Mouse (Mus musculus) forebrain, embryonic 13.5 days (tissue): ENCODE data around the gene Ttc4. TPM values are rescaled to one million over a fixed set of nuclear protein-coding genes. Genes with fewer than 3 reads are reported as not detected.

Source experiments
- ATAC-seq: fragments of 200-750 bp; cut with Nextera tagmentation; 2 replicates; pipeline ENCODE4 v1.8.0; 2017
- H3K27ac ChIP-seq: fragments of 300-500 bp; sonication (generic); 2 replicates; pipeline ENCODE4 v1.5.1; 2015; ENCODE audit warnings: inconsistent platforms, mild to moderate bottlenecking, moderate library complexity
- H3K27me3 ChIP-seq: fragments of 300-500 bp; sonication (generic); 2 replicates; pipeline ENCODE4 v1.6.1; 2015; ENCODE audit warnings: mild to moderate bottlenecking, inconsistent platforms
- H3K36me3 ChIP-seq: fragments of 300-500 bp; sonication (generic); 2 replicates; pipeline ENCODE4 v1.6.1; 2015; ENCODE audit warnings: mild to moderate bottlenecking, inconsistent platforms; ENCODE audit not compliant: poor library complexity, severe bottlenecking
- H3K4me1 ChIP-seq: fragments of 300-500 bp; sonication (generic); 2 replicates; pipeline ENCODE4 v1.6.1; 2015; ENCODE audit warnings: inconsistent platforms
- H3K4me2 ChIP-seq: fragments of 300-500 bp; sonication (generic); 2 replicates; pipeline ENCODE4 v1.6.1; 2015; ENCODE audit warnings: inconsistent platforms, mild to moderate bottlenecking, moderate library complexity
- H3K4me3 ChIP-seq: fragments of 300-500 bp; sonication (generic); 2 replicates; pipeline ENCODE4 v1.5.1; 2015; ENCODE audit warnings: mild to moderate bottlenecking, inconsistent platforms
- H3K9ac ChIP-seq: fragments of 300-500 bp; sonication (generic); 2 replicates; pipeline ENCODE4 v1.6.1; 2015; ENCODE audit warnings: mild to moderate bottlenecking, inconsistent platforms
- H3K9me3 ChIP-seq: fragments of 300-500 bp; sonication (generic); replicated peaks from 2 replicates; pipeline ENCODE4 v1.6.1; 2016; ENCODE audit warnings: inconsistent platforms
- WGBS: fragments of 180-500 bp; shearing (Covaris S2); methylation state at CpG from one replicate; pipeline ENCODE4 v1.1.7; 2015; 5-methylcytosine and 5-hydroxymethylcytosine counted together
- polyA plus RNA-seq: library from polyadenylated mRNA; unstranded; fragments of >200 nt; fragmentation: Nextera tagmentation; extraction: Ambion mirVana; gene quantifications from 2 replicates; pipeline ENCODE4 v1.2.1, GENCODE M21; 2015

Ttc4 gene
- polyA plus RNA-seq, 1 experiment from 2014 or later = 93.0 TPM

DNA sequence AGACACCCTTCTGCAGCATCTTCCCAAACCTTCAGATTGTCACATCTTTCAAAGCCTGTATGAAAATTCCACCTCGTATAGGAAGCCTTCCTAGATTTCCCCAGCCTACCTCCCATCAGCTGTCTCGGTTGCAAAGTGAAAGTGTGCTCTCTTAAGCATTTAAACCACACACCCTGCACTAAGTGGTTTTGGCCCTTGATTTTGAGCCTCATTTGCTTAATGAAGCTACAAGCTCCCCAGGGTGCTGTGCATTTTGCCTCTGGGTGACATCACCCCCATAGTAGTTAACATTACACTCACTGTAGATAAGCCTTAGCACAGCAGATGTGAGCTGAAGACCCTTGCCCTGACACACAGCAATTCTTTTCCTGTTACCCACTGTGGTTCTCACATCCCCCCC is 2.2 kb upstream of the Ttc4 start:
- no peak overlapping the region for H3K9ac ChIP-seq
- no peak overlapping the region for H3K4me3 ChIP-seq
- H3K4me2 ChIP-seq = no peak overlapping the region
- no peaks in the 10 kb centered on the region for H3K9me3 ChIP-seq
- H3K27ac ChIP-seq = no peak overlapping the region
- H3K4me1 ChIP-seq = peaks cover 9% of the 10 kb centered on the region
- 49% methylated on average over 2 of the region's 2 CpGs for WGBS
- ATAC-seq = no peak
- peaks cover 11% of the 10 kb centered on the region for H3K36me3 ChIP-seq
- no peaks in the 10 kb centered on the region for H3K27me3 ChIP-seq

DNA sequence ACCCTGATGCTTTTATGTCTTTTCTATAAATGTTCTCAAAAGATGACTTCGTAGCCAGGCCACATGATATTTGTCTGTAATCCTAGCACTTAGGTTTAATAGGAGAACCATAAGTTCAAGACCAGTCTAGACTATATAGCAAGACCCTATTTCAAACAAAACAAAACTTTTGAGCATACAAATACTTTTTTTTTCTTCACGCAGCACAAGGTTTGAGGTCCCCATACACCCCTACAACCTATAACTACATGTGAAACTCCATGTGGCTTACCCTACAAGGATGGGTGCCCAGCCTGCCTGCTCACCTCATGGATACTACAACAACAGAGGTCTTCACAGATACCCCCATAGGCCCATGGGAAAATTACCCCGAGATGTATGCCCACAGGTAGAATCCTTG is 408 bp upstream of the Ttc4 start:
- Histone ChIP-seq H3K9me3 (no peaks in the 10 kb centered on the region), H3K27ac (no peak overlapping the region), H3K4me3 (peak overlapping the region; percentile 88), H3K36me3 (peaks cover 27% of the 10 kb centered on the region), H3K4me1 (peaks cover 9% of the 10 kb centered on the region), H3K27me3 (no peaks in the 10 kb centered on the region), H3K4me2 (peak overlapping the region; percentile 88), H3K9ac (no peak overlapping the region)
- ATAC-seq = peak; percentile 40
- 42% methylated on average over 3 of the region's 3 CpGs for WGBS

DNA sequence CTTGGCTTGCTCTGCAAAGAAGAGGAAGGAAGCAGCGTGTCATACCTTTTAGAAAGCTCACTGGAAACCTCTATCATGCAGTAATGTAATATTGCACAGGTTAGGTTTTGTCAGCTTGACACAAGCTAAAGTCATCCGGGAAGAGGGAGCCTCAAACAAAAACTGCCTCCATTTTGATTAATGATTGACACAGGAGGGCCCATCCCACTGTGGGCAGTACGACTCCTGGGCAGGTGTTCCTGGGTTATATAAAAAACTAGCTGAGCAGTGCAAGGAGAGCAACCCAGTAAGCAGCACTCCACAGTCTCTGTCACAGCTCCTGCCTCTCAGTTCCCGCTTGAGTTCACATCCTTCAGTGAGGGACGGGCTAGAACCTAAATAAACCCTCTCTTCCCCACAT is 2.0 kb downstream of the Ttc4 start:
- ATAC-seq = no peak
- 94% methylated on average over 5 of the region's 5 CpGs for WGBS

DNA sequence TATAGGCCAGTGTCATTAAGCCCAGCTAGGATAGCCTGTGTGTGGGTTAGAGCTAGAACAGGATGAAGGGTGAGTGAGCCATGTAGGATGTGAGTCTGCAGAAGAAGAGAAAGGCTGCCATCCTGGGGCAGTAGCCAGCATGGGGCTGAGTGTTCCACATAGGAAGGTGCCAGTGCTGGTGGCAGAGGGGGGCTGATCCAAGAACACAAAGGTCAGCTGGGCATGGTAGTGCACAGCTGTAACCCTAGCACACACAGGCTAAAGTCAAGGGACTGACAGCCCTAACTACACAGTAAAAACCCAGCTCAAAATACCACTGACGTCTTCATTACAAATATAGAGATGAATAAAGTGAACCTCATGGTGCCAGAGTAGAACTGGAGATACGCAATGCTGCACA is 12.2 kb downstream of the Ttc4 start:
- Histone ChIP-seq H3K27ac (no peak overlapping the region), H3K4me1 (no peaks in the 10 kb centered on the region), H3K4me2 (no peak overlapping the region), H3K9me3 (no peaks in the 10 kb centered on the region), H3K4me3 (no peak overlapping the region), H3K9ac (no peak overlapping the region), H3K27me3 (no peaks in the 10 kb centered on the region), H3K36me3 (peaks cover 100% of the 10 kb centered on the region)
- ATAC-seq = no peak
- WGBS = 88% methylated on average over 2 of the region's 2 CpGs

More for the DNA sequence above, 2.0 kb downstream of the Ttc4 start:
- H3K27ac ChIP-seq = no peak overlapping the region
- H3K9ac ChIP-seq = no peak overlapping the region
- H3K36me3 ChIP-seq = peaks cover 51% of the 10 kb centered on the region
- peaks cover 9% of the 10 kb centered on the region for H3K4me1 ChIP-seq
- no peak overlapping the region for H3K4me2 ChIP-seq
- H3K4me3 ChIP-seq = no peak overlapping the region
- no peaks in the 10 kb centered on the region for H3K9me3 ChIP-seq
- H3K27me3 ChIP-seq = no peaks in the 10 kb centered on the region

DNA sequence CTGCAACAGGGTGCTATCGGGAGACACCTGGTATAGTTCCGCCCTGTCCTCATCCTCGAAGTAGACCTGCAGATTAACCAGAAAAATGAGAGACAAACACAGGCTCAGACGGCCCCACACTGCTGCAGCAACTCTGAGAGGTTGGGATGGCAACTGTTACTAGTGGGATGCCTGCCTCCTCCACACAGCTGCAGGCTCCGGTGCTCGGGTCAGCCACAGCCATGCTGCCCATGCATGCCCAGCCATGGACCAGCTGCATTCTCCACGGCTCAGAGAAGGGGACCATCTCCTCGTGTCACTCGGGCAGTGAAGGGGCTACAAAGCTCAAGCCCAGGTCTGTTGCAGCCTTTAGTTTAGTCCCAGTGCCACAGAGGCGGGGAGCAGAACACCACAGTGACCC is 13.1 kb downstream of the Ttc4 start:
- no peak for ATAC-seq
- 95% methylated on average over 10 of the region's 10 CpGs for WGBS

DNA sequence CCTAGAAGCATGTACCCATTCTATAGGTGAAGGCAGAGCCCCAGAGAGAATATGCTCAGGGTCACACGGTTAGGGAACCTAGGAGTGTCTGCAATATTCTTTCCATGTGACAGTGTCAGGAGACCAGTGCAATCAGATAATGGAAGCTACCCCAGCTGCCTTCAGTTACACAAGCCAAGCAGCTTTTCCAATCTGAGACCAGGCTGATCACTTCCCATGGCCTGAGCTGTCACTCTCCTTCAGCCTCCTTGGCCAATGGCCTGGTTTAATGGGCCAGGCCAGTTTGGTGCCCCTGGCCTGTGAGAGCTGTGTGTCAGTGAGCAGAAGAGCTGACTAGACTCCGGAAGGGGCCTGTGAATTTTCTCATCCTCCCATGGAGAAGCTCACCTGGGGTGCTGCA is 13.5 kb downstream of the Ttc4 start:
- Histone ChIP-seq H3K36me3 (peaks cover 100% of the 10 kb centered on the region), H3K9ac (no peak overlapping the region)

More for the DNA sequence above, 13.1 kb downstream of the Ttc4 start:
- Histone ChIP-seq H3K9ac (no peak overlapping the region), H3K27me3 (no peaks in the 10 kb centered on the region), H3K4me2 (no peak overlapping the region), H3K4me1 (no peaks in the 10 kb centered on the region), H3K36me3 (peaks cover 100% of the 10 kb centered on the region), H3K9me3 (no peaks in the 10 kb centered on the region), H3K27ac (no peak overlapping the region), H3K4me3 (no peak overlapping the region)

DNA sequence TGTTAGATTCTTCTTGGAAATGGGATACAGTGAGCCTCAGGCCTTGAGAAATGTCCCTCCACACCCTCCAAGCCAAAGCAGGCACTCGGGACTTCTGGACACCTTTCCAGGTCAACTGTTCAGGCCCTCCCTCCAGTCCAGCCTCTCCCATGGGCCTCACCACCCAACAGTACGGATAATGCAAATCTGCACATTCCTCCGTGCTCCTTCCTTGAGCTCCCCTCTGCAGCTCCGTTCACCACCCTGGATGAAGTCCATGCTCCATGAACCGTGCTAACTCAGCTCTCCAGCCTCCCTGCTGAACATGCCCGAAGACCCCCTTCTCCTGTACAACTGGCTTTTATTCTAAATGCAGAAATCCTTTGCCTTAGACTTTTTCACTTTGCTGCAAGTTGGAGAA is 14.0 kb downstream of the Ttc4 start:
- Histone ChIP-seq H3K9ac (no peak overlapping the region), H3K36me3 (peaks cover 100% of the 10 kb centered on the region), H3K4me3 (no peak overlapping the region), H3K27me3 (no peaks in the 10 kb centered on the region), H3K27ac (no peak overlapping the region), H3K4me1 (no peaks in the 10 kb centered on the region), H3K9me3 (no peaks in the 10 kb centered on the region), H3K4me2 (no peak overlapping the region)
- ATAC-seq = no peak
- 92% methylated on average over 6 of the region's 6 CpGs for WGBS

More for the DNA sequence above, 13.5 kb downstream of the Ttc4 start:
- no peak overlapping the region for H3K27ac ChIP-seq
- H3K4me1 ChIP-seq = no peaks in the 10 kb centered on the region
- H3K4me2 ChIP-seq = no peak overlapping the region
- no peaks in the 10 kb centered on the region for H3K27me3 ChIP-seq
- 96% methylated on average over 2 of the region's 2 CpGs for WGBS
- no peak for ATAC-seq
- no peak overlapping the region for H3K4me3 ChIP-seq
- H3K9me3 ChIP-seq = no peaks in the 10 kb centered on the region

DNA sequence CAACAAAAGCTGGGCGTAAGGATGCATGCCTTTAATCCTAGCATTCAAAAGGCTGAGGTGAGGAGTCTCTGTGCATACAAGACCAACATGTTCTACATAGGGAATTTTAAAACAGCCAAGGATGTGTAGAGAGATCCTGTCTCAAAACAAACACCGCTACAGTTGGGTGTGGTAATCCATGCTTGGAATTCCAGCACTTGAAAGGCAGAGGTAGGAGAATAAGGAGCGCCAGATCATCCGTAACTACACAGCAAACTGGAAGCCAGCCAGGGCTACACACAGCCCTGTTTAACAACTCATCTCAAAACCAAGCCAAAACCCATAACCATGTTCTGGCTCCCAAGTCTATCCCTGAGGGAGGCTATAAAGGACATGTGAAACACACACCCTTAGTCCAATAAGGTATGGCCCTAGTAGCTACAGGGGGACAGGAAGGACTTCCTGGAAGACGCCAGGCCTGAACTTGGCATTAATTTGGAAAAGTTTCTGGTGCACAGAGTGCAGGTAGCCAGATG is 14.7 kb downstream of the Ttc4 start:
- H3K9me3 ChIP-seq = no peaks in the 10 kb centered on the region
- WGBS = 91% methylated on average over 5 of the region's 5 CpGs
- ATAC-seq = no peak
- H3K9ac ChIP-seq = no peak overlapping the region
- no peaks in the 10 kb centered on the region for H3K27me3 ChIP-seq
- H3K27ac ChIP-seq = no peak overlapping the region
- H3K36me3 ChIP-seq = peaks cover 100% of the 10 kb centered on the region
- no peak overlapping the region for H3K4me3 ChIP-seq
- H3K4me2 ChIP-seq = no peak overlapping the region
- H3K4me1 ChIP-seq = no peaks in the 10 kb centered on the region

DNA sequence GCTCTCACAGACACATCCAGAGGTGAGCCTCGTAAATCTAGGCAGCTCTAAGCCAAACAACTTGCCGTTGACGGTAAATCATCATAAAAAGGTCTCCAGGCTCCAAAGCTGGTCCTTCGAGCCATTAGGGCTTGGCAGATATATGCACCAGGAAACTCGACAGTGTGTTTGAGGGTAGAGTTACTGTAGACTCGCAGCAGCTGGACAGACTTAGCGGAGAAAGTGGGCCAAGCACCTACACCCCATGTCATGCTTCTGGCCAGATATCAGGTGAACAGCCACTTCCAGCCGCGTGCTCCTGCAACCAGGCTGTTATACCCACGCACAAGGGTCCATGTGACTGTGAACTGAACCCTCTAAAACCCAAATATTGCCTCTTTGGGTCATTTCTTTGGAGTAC is 23.1 kb downstream of the Ttc4 start:
- Histone ChIP-seq H3K9me3 (no peaks in the 10 kb centered on the region), H3K36me3 (peaks cover 73% of the 10 kb centered on the region), H3K9ac (no peak overlapping the region), H3K4me2 (no peak overlapping the region), H3K4me3 (no peak overlapping the region), H3K4me1 (peaks cover 7% of the 10 kb centered on the region), H3K27ac (no peak overlapping the region), H3K27me3 (no peaks in the 10 kb centered on the region)
- no peak for ATAC-seq
- 93% methylated on average over 10 of the region's 10 CpGs for WGBS

DNA sequence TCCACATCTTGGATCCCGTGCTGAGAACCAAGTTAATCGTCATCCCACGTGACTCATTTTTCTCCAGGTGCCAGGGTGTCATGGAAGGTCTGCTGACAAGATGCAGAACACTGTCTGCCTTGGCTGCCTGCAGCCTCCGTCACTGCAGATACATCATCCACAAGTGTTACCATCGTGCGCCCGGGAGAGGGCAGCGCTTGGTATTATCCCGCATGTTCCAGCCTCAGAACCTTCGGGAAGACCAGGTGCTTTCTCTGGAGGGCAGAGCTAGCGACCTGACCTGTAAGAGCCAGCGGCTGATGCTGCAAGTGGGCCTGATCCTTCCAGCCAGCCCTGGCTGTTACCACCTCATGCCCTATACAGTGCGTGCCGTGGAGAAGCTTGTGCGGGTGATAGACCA is 25.7 kb downstream of the Ttc4 start:
- WGBS = 94% methylated on average over 15 of the region's 15 CpGs

DNA sequence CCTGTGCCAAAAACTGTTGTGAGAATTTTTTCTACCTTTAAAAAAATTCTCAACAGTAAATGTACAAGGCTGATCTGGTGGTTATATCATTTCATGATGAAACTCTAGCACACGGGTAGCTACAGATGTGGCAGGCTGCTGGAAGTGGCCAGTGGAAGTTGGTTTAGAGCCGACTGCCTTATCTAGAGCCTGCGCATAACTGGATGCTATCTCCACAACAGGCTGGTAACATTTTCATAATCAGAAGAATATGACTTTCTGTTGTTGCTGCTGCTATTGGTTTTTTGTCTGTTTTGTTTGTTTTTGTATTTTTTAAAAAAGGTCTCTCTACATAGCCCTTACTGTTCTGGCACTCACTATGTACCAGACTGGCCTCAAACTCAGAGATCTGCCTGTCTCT is 26.2 kb downstream of the Ttc4 start:
- no peak overlapping the region for H3K4me3 ChIP-seq
- no peaks in the 10 kb centered on the region for H3K9me3 ChIP-seq
- H3K4me1 ChIP-seq = peaks cover 7% of the 10 kb centered on the region
- no peak overlapping the region for H3K4me2 ChIP-seq
- 97% methylated on average over 3 of the region's 3 CpGs for WGBS
- H3K9ac ChIP-seq = no peak overlapping the region
- H3K36me3 ChIP-seq = peaks cover 44% of the 10 kb centered on the region
- H3K27ac ChIP-seq = no peak overlapping the region
- peaks cover 15% of the 10 kb centered on the region for H3K27me3 ChIP-seq
- no peak for ATAC-seq

More for the DNA sequence above, 25.7 kb downstream of the Ttc4 start:
- Histone ChIP-seq H3K9ac (no peak overlapping the region), H3K27me3 (peaks cover 10% of the 10 kb centered on the region), H3K4me2 (no peak overlapping the region), H3K4me3 (no peak overlapping the region), H3K27ac (no peak overlapping the region), H3K4me1 (peaks cover 7% of the 10 kb centered on the region), H3K9me3 (no peaks in the 10 kb centered on the region), H3K36me3 (peaks cover 48% of the 10 kb centered on the region)
- ATAC-seq = no peak

DNA sequence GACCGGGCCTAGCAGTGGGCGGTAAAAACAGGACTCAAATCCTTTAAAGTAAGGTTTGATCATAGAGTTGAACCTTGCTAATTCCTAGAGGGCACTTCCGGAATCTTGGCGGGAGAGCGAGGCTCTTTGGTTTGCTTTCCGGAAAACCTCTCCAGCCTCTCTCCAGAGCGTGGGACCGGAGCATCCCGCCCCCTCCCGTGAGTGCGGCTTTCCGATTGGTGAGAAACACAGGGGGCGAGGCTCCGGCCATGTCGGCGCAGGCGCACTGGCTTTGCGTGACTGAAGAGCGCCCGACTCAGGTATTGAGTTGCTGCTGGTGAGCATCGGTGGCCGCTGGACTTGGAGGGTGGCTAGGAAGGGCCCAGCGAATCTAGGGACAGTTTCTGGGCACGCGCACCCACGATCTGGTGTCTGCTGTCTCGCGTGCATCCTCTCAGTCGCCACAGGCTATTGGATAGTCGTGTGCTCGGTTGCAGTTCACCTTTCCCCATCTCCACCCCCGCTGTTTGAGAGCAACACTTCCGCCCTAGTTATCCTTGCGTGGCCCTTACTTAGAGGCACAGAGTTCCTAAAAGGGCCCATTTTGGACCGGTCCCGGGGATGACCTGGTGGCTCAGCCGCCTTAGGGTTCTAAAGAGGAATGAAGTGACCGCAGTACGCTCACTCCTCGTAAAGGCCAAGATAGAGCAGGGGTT is 27.8 kb downstream of the Ttc4 start, which contains the start of gene Pars2:
Pars2 (plus strand) TSS at position 237 of the 695 bp plus-strand sequence.
- H3K9me3 ChIP-seq = no peaks in the 10 kb centered on the region
- peak; percentile 98 for ATAC-seq
- H3K36me3 ChIP-seq = peaks cover 31% of the 10 kb centered on the region
- H3K4me2 ChIP-seq = peak within 1 kb of the TSS; percentile 93
- 0 out of 2 replicates have a peak within 1 kb of the TSS, but pooled peaks have one; percentile 40 for H3K27ac ChIP-seq
- 3% methylated on average over 40 of the region's 40 CpGs for WGBS
- peaks cover 24% of the 10 kb centered on the region for H3K27me3 ChIP-seq
- H3K4me3 ChIP-seq = peak within 1 kb of the TSS; percentile 69
- H3K9ac ChIP-seq = peak within 1 kb of the TSS; percentile 84
- peaks cover 7% of the 10 kb centered on the region for H3K4me1 ChIP-seq

DNA sequence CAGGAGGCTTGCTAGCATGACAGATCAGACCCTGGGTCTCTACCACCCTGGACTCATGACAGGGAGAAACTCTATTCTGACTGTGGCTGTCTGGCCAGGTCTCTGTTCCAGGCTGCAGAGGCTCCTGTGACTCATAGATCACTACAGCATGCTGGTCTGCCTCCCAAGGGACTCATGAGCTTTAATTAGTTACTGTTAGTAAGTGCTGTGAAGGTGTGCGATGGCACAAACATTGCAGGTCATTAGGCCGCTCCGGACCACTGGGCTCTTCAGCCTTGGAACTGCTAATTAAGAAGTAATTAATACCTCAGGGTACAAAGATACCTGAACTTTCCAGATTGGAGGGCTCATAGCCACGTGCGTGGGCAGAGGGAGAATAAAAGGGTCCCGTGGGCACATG is 31.6 kb downstream of the Ttc4 start:
- Histone ChIP-seq H3K9me3 (no peaks in the 10 kb centered on the region), H3K27me3 (peaks cover 24% of the 10 kb centered on the region), H3K36me3 (no peaks in the 10 kb centered on the region), H3K27ac (no peak overlapping the region), H3K9ac (no peak overlapping the region), H3K4me3 (no peak overlapping the region), H3K4me2 (no peak overlapping the region), H3K4me1 (peaks cover 7% of the 10 kb centered on the region)
- WGBS = 67% methylated on average over 6 of the region's 6 CpGs
- no peak for ATAC-seq
